Mouse (Mus musculus) T-helper 1 cell (primary cell): ENCODE measurements at regions not wholly inside any gene's neighbourhood (a gene's known extent, or its start where the extent isn't known, plus 50 kb on each side); places are given as distances from the start of the nearest gene placed in this dataset.

ENCODE experiments used
- in situ Hi-C: fragments of 300-600 bp; cut with MboI, MseI; formaldehyde crosslinking; loops from one replicate; pipeline ENCODE4 v1.15.1; 2025; ENCODE audit warnings: high pct_unique_total_duplicates

DNA sequence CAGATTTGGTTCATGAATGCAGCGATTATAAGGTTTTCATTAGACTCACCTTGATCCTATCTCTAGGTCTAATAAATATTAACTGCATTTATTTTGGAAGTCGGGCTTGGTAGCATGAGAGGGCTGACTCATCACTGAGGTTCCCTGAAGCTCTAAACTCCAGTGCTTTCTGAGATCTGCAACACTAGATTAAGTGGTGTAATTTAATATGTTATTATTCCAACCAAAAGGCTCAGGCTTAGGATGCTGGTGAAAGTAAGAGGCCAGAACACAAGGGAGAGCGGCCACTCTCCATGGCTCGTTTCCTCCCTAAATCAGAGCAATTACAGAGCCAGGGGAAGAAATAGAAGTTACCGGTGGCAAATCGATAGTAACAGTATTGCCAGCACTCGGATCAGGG is 159.4 kb upstream of the Map3k1 start:
- in situ Hi-C loops: no loop called here

DNA sequence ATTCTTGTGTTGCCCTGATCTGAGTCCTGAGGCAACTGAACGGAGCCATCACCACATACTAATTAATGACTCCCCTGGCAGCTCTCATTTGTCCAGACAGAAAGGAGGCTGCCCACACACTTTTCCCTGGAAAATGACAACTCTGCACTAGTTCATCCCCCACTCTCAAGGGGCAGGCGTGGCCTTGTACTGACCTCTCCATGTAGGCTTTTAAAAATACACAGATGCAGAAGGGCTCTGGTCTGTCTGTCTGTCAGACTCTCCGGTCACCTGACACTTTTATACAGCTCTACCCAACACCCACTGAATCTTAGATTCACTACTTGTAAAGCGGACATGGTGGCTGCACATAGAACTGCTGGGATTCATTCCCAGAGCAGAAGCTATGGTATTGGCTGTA is 165.5 kb upstream of the Map3k1 start:
- in situ Hi-C loops: loop anchor here (10.0 kb wide), 1 partner anchor 179 kb away; no protein-coding TSS in a partner anchor

DNA sequence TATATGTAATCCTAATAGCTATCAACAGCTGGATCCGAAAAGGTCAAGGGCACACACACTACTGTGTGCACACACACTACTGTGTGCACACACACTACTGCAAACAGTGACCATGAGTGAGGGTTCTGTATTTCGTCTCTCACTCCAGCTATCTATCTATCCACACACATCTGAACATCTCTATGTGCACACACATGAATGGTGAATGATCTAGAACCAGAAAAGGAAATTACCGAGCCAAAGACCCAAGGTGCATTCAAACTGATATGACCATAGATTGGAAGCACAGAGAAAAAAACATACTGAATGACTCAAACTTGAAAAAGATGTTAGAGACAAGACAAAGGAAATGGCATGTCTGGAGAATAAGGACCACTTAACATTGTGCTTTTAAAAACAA is 166.8 kb upstream of the Map3k1 start:
- in situ Hi-C loops: loop anchor here (10.0 kb wide), 1 partner anchor 181 kb away; no protein-coding TSS in a partner anchor

DNA sequence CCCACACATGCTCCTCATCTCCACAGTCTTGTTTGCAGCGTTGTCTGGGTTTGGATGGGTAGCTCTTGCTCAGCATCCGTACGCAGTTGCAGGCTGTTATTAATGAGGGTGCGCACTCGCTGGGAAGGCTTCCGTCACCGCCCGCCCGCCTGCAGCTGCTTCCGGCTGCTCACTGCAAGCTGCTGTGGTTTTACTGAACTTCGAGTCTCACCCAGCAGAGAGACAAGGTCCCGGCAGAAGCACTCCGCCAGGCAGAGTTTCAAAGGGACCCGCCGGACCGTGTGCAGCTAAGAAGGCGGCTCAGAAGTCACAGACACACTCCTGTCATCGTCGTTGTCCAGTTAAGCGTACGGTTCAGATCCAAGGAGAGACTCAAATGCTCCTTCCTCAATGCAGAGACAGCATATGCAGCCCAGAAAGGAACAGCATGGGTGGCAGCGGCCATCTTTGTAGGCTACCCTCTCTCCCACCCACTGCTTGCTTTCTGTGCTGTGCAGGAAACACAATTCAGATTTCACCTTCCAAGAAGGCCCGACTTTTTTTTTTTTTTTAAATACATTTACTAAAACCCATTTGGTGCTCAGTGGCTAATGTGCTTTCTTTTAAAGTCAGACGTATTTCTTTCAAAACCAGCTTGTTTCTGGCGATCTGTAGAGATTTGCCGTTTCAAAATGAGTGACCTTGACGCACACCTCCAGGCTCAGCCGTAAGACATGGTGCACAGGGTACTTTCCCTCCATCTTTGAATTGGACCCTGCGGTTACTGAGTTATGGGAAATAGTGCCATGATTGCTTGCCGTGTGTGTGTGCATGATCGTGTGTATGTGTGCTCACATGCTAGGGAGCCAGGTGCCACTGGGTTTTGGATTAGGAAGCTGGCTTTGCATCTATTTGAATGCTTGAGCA is 169.2 kb upstream of the Map3k1 start:
- in situ Hi-C loops: loop anchor here (10.0 kb wide), 1 partner anchor 183 kb away; no protein-coding TSS in a partner anchor

DNA sequence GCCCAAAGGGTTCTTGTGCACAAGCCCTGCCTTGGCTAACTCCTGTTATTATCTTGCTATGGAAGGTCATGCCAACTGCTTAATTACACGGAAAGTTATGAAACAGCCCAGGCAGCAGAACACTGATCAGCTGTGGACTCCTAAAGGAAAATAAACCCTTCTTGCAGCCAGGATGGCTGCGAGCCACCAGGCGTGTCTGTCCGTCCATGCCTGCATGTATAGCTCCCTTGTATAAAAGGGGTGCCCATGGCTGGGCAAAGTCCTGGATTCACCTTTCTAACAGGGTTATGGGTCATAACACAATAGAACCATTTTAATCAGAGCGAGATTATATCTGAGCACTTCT is 169.9 kb upstream of the Map3k1 start:
- in situ Hi-C loops: loop anchor here (10.0 kb wide), 1 partner anchor 184 kb away; no protein-coding TSS in a partner anchor

DNA sequence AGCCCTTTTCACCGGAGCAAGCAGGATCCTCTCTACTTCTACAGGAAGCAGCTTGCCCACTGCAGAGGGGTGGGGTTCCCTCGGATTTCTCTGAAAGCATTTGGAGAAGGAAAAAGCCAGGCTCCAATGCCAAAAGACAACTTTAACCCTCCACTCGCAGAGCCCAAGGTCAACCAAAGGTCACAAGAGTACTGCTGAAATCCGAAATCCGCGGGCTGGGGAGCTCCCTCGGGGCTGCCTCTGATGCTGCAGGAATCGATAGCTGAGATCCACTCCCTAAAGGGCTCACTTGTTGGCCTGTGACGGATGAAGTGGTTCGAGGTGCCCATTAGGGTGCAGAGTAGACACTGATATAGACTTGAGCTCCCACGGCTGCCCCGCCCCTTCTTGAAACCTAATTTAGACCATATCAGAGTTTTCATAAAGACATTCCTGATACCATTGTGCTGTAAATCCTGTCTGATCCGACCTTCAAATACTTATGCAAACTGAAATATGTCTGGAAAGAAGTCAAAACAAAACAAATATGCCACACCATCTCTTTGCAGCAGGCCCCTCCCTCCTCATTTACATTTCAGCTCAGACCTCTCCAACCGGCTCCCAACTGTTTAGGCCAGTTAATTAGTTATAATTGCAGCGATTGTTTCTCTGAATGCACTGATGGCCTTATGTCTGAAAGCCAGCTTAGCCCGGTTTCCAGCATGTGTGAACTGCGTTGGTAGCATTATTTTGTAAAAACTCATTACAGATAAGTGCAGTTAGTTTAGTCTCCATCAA is 170.8 kb upstream of the Map3k1 start:
- in situ Hi-C loops: loop anchor here (10.0 kb wide), 1 partner anchor 185 kb away; no protein-coding TSS in a partner anchor

DNA sequence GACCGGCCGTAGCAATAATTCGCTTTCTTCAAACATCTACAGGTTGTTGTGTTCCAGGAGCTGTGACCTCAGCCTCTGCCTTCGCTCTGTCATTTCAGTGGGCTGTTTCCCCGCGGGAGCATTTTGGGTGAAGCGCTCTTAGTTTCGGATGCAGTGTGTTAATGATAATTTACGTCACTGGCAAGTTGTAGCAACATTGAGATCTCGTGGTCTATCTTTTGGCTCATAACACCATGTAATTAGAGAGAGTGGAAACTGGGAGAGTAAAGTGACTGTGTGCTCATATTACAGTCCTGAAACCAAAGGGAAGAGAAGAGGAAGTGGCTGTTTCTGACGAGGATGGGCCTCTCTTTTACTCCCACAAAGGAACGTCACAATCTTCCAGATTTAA is 171.4 kb upstream of the Map3k1 start:
- in situ Hi-C loops: no loop called here

DNA sequence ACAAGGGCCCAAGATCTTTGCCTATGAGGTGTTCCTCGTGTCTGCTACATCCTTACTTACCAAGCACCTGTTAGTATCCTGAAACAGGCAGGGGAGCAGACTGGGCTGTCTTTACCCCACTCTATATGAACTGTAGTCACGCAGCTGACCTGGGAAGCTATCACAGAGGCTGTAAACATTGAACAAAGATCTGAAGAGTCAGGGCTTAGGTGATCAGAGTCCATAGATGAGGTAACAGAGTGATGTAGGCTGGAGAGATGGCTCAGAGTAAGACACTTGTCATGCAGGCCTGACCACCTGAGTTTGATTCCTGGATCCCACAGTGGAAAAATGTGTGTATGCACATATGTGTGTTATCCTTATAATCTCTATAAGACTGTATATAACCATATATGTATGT is 172.3 kb upstream of the Map3k1 start:
- in situ Hi-C loops: no loop called here

DNA sequence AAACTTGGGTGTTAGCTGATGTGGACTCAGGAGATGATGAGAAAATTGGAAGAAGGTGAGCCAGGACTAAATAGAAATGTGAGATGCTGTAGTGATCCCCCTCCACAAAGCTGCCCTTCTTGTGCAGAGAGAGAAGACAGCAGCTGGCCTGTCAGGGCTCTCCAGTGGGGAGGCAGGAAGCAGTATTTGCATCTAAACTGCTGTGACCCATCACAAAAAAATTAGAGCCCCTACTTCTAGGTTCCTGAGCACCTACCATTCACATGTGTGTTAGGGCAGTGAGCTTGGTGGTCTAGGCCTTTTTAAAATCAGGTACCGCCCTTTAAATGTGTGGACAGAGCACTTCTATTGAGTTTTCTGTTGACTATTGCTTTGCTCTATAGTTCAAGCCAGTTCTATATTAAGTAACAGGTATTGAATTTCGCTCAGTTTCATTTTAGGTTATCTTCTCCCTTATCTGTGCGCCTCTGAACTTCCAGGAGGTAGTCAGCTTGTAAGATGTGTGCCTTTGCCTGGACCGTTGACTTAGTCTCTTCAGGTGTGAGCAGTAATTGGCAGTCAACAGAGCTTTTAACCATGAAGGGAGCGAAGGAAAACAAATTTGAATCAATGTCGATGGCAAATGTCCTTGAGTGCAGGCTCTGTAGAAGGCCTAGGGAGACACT is 174.1 kb upstream of the Map3k1 start:
- in situ Hi-C loops: no loop called here

DNA sequence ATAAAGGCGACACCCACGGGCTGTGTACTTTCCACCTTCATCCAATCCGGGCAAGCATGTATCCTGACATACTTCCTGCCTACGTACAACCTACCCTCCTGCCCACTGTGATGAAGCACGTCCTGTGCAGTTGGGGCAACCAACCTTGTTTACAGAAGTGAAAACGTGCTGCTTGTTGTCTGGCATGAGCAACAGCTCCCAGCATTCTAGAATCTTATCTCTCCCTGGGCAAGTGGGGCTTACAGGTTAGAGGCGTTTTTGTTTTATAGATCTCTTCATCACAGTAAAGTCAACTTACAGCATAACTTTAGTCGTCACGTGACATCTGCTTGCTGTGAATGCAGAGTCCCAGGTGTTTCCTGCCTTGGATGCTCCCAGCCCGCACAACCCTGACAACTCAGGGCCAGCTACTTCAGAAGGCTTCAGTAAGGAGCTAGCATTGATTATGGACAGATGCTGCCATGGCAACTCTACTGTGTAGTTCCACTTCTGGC is 175.3 kb upstream of the Map3k1 start:
- in situ Hi-C loops: no loop called here

DNA sequence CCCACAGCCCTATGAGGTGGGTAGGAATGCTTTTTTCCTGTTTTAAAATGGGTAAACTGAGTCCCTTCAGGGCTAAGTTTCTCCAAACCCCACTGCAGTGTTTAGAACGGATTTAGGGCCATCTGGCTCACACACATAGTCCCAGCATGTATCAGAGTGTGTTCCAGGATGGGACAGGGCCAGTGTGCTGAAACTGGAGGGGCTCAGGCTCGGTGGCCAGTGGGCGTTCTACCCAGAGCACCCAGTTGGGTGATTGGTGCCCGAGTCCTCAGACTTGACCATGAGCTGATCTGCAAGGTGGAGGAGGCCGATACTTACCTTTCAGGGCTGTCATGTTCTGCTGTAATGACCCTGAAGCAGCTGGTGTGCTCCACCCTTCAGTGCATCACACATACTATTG is 176.6 kb upstream of the Map3k1 start:
- in situ Hi-C loops: no loop called here

DNA sequence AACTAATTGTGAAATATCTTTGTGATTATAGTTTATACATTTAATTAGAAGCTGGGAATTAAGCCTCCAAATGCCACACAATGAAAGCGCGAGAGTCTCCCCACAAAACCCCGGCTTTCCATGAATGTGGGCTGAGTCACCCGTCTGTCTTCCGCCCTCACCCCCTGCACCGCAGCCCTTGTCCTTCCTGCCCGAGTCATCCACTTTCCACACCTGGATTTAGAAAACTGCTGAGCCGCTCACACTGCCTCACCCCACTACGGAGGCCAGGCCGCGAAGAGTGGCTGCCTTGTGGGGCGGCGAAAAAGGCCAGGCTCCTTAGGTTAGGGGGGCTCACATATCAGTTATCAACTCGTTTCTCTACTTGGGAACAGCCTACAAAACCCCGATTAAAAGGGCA is 177.9 kb upstream of the Map3k1 start:
- in situ Hi-C loops: no loop called here

DNA sequence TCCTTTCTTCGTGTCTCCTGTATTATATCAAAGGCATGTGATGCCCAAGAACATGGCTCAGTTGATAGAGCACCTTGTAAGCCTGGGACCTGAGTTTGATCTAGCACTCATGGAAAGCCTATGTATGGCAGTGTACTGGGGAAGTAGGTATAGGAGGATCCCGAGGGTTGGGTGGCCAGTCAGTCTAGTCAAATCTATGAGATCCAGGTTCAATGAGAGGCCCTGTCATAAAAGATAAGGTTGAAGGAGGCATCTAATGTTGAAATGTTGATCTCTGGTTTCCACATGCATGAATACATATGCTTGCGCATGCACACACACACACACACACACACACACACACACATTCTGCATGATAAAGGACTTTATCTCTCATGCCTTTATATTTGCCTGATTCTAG is 178.6 kb upstream of the Map3k1 start:
- in situ Hi-C loops: no loop called here

DNA sequence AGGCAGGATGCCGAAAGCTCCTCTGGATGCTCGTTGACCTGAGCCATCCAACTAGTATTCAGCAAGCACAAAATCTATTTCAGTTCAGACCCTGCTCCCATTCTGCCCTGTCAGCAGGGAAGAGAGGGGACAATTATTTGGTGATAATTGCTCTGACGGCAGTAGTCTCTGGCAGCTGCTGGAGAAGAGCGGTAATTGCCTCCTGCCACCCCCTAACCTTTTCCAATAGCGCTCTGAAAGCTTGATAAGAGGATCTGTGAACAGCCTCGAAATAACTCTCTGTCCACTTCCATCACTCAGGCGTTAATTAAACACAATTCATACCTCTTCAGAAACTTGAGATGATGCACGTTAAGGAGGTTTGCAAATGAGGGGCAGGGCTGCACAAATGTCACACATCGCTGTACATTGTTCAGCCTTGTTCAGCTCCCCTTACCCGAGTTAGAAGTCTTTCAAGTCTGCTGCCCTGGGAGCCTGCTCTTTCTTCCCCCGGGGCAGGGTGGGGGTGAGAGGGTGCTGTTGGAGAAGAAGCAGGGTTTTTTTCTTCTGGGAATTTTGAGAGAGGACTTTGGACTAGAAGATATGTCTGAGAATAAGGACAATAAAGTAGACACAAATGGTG is 182.2 kb upstream of the Map3k1 start:
- in situ Hi-C loops: loop anchor here (10.0 kb wide), 1 partner anchor 206 kb away; no protein-coding TSS in a partner anchor

DNA sequence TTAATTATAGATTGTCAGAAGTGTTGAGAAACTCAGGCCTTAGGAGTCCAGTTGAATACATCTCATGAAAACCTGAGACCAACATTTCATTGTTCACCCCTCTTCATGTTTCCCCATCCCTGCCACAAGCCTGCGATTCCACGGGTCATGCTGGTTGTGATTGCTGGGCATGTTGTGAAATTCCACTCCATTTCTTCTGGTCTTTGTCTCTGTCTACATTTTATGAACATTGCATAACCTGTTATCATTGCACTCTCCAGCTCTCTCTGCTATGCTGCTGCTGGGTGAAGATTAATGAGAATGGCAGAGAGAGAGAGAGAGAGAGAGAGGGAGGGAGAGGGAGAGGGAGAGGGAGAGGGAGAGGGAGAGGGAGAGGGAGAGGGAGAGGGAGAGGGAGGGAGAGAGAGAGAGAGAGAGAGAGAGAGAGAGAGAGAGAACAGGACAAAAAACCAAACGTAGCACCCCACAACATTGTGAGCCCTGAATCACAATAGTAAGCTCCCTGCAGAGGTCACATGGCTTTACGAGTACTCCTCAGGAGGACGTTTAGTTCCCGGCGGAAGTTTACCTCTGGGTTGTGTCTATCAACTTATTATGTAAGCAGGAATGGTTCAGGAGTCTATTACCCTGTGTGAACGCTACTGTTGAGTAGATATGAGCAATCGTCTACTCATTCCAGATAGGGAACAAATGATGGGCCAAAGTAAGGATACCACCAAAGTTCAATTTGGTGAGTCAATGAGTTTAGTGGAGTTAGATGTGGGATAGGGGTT is 183.5 kb upstream of the Map3k1 start:
- in situ Hi-C loops: loop anchor here (10.0 kb wide), 1 partner anchor 207 kb away; no protein-coding TSS in a partner anchor

DNA sequence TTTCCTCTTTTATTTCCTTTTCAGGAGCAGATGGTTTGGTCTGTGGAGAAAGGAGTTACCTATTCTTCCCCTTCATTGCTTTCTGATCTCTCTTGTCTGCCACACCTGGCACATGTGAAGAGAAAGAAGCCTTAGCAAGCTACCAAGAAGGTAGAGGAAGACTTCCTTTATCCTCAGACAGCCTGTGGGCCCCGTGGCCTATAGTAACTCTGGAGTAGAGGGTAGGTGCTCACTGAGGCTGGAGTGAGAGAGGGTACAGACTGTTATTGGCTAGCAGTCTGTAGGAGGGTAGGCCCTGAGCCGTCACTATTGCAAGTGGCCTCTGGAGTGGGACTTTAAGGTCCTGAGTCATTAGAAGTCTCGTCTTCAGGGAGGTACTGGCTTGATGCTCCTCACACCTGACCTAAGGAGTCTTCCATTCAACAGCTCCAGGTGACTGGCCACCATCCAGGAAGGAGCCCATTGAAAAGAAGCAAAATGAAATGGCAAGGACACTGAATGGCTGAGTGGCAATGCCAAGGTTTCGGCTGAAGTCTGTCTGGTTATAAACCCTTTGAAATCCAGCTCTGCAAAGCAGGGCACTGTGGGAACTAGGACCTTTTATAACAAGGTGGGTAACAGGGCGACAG is 186.2 kb upstream of the Map3k1 start:
- in situ Hi-C loops: loop anchor here (10.0 kb wide), 1 partner anchor 210 kb away; no protein-coding TSS in a partner anchor

DNA sequence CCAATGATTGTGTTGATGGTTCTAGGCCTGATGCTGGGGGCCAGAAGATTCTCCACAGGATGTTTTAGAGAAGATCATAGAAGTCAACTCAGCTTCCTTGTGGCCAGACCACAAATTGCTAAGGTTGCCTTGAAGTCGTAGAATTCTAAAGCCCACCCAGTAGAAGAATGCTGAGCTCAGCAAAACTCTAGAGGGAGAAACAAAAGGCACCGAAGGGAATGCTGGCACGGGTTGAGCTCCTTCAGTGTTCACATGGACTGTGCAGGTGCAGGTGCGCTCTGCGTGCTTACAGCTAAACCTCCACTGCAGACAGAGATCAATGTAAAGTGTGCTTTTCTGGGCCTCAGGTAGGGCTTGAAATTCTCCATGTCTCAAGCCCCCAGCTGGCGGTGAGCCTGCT is 186.9 kb upstream of the Map3k1 start:
- in situ Hi-C loops: loop anchor here (10.0 kb wide), 1 partner anchor 211 kb away; no protein-coding TSS in a partner anchor

DNA sequence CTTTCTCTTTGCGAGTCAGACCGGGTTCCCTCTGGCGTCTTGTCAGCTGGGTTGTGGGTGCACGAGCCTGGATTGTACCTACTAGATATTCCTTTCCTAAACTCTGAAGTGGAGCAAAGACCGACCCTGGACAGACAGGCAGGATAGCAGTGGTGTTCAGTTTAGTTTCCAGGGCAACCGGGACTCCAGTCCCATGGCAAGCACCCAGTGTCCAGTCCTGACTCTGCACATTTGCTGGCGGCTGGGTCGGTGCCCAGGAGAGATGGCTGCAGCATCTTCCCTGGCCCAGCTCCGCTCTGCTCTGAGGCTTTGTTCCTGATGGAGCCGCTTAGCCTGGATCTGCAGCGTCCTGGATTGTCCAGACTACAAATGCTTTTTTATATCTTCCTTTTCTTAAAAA is 188.1 kb upstream of the Map3k1 start:
- in situ Hi-C loops: loop anchor here (10.0 kb wide), 1 partner anchor 212 kb away; no protein-coding TSS in a partner anchor
